Mouse (Mus musculus): ENCODE results near the gene Cxcl14.

Cxcl14 gene

DNA sequence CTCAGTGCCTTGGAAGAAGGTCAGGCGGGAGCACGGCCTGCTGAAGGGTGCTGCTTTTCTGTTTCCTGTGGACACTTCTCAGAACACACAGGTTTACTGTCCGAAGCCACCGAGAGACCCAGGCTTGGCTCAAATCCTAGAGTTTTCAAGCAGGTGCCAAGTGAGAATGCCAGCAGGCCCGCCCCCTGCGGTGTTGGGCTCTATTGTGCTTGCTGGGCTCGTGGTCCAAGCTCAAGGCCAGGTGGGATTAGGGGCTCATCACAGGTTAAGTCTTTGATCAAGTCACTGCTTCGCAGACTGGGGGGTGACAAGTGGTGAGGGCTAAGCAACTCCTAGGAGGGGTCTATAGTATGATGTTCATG lies 289 bp upstream of the Cxcl14 start:
- in situ Hi-C loops (cut with MboI; ENCODE audit: low pct_unique_long_range_greater_than_20kb in 1 of 2, low sequenced_read_pairs in 2 of 2, unreplicated experiment in 1 of 2) = no loop called here

GRCm38 (mm10) chr13:56295586-56295942 lies 787 bp downstream of the Cxcl14 start:
- in situ Hi-C loops (cut with MboI; ENCODE audit: low pct_unique_long_range_greater_than_20kb in 1 of 2, low sequenced_read_pairs in 2 of 2, unreplicated experiment in 1 of 2) = no loop called here

DNA sequence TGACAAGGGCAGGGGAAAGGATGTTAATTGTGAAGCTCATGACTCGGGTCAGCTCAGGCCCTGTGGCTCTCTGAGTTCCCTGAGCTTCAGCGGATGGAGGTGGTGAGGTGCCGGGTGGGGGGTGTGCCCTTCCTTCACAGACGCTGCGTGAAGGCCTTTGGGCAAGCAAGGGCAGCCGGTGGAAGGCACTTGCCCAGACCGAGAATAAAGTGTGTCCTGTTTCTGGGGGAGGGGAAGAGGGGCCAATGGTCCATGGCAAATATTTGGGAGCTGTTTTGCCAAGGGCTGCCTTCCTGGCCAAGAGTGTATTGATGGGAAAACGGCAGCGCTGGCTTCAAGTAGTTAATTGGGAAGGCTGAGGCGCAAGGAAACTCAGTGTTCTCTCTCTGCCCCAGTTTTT lies 1.4 kb downstream of the Cxcl14 start:
- in situ Hi-C loops (cut with MboI; ENCODE audit: low pct_unique_long_range_greater_than_20kb in 1 of 2, low sequenced_read_pairs in 2 of 2, unreplicated experiment in 1 of 2) = no loop called here

DNA sequence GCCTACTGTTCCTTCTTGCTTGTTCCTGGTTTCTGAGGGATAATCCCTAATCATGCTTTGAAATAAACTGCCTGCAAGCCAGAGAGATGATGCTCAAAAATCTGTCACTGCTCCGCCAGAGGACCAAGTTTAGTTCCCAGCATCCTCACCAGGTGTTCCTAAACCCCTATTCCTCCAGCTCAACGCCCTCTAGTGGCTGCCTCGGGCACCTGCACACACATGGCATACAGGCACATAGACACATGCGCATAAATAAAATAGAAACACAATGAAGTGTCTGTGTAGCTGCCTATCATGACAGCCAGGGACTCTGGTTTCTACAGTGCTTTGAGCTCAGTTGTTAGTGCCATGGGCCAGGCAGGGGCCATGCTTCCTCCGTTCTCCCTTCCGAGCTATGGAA lies 6.4 kb downstream of the Cxcl14 start:
- in situ Hi-C loops (cut with MboI; ENCODE audit: low pct_unique_long_range_greater_than_20kb in 1 of 2, low sequenced_read_pairs in 2 of 2, unreplicated experiment in 1 of 2) = loop anchor here in 1 of 2 experiments (10.0 kb wide), 1 partner anchor 145 kb away; the partner anchor contains the start of gene Slc25a48

DNA sequence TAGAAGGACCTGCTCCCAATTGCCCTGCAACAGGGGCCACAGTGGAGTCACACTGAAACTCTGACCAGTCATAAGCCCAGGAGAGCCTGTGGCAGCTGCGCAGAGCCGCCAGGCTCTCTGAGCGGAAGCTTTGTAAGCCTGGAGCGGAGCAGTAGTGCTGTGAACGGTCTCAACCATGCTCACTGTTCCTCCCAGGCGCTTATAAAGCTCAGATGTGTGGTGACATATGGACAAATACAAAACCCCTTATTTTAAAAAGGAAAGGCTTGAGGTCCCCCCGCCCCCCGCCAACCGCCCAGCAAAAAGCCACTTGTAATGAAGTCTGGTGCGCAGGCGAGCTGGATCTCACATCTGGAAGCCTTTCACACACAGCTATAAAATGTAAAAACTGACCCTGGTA lies 7.1 kb downstream of the Cxcl14 start:
- in situ Hi-C loops (cut with MboI; ENCODE audit: low pct_unique_long_range_greater_than_20kb in 1 of 2, low sequenced_read_pairs in 2 of 2, unreplicated experiment in 1 of 2) = loop anchor here in 1 of 2 experiments (10.0 kb wide), 1 partner anchor 146 kb away; the partner anchor contains the start of gene Slc25a48

- in situ Hi-C loops (cut with MboI; ENCODE audit: low pct_unique_long_range_greater_than_20kb in 1 of 2, low sequenced_read_pairs in 2 of 2, unreplicated experiment in 1 of 2) = loop anchor here in 1 of 2 experiments (10.0 kb wide), 1 partner anchor 146 kb away; the partner anchor contains the start of gene Slc25a48
These were observed 7.8 kb downstream of the Cxcl14 start for GRCm38 (mm10) chr13:56288601-56289000.

DNA sequence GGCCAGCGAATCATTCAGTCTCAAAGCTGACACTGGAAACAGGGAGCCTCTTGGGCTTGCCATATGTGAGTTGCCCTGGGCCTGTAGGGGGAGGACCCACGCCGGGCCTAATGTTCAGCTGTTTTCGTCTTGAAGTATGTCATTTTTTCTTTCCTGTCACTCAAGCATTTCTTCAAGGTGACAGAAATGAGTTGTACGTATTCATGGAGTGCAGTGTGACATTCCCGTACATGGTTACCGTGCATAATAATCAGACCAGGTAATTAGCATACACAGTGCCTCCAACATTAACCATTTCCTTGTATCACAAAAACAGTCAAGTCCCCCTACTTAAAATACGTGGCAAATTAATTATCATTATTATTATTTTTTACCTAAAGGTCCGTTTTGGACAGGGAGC lies 9.3 kb downstream of the Cxcl14 start:
- in situ Hi-C loops (cut with MboI; ENCODE audit: low pct_unique_long_range_greater_than_20kb in 1 of 2, low sequenced_read_pairs in 2 of 2, unreplicated experiment in 1 of 2) = loop anchor here in 1 of 2 experiments (10.0 kb wide), 1 partner anchor 148 kb away; the partner anchor contains the start of gene Slc25a48

DNA sequence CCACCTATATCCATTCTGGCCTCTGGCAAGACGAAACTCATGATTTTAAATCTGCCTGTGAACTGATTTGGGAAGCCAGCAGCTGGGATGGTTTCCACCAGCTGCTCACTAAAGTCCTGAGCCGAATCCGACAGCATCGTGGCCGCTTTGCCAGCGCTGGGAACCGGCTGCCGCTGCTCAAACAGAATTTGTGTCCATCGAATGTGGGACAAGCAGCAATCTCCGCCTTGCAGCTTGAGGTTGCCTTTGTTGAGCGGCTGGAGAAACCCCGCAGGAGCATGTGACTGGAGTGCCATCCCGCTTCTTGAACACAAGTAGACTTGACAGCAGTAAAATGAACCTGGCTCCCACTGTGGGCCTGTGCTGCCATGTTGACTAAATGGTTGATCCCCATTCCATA lies 13.0 kb downstream of the Cxcl14 start:
- in situ Hi-C loops (cut with MboI; ENCODE audit: low pct_unique_long_range_greater_than_20kb in 1 of 2, low sequenced_read_pairs in 2 of 2, unreplicated experiment in 1 of 2) = loop anchor here (5.0 to 10.0 kb wide), 2 partner anchors 149 to 151 kb away; partner anchors contain the start of gene Slc25a48 (in 1 of the 2)

- in situ Hi-C loops (cut with MboI; ENCODE audit: low pct_unique_long_range_greater_than_20kb in 1 of 2, low sequenced_read_pairs in 2 of 2, unreplicated experiment in 1 of 2) = loop anchor here (5.0 to 10.0 kb wide), 2 partner anchors 152 to 154 kb away; partner anchors contain the start of gene Slc25a48 (in 1 of the 2)
These were observed 16.0 kb downstream of the Cxcl14 start for GRCm38 (mm10) chr13:56280356-56280755.

- in situ Hi-C loops (cut with MboI; ENCODE audit: low pct_unique_long_range_greater_than_20kb in 1 of 2, low sequenced_read_pairs in 2 of 2, unreplicated experiment in 1 of 2) = no loop called here
These were observed 16.9 kb downstream of the Cxcl14 start for GRCm38 (mm10) chr13:56279439-56279838.

DNA sequence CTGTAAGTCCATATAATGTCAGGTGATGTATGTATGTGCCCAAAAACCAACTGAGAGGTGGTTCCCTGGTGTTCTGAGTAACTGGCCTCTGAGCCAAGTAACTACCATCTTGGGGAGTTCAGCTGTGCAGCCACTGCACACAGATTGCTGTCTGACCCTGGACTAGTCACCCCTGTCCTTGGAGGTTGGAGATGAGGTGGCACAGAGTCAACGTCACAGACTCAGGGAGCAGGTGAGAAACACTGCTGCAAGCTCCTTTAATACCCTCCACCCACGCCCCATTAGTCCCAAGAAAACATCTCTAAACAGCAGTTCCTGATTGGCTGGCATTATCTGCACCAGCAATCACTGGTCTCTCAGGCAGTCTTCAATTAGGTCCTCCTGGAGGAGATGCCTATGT lies 21.2 kb downstream of the Cxcl14 start:
- in situ Hi-C loops (cut with MboI; ENCODE audit: low pct_unique_long_range_greater_than_20kb in 1 of 2, low sequenced_read_pairs in 2 of 2, unreplicated experiment in 1 of 2) = no loop called here

DNA sequence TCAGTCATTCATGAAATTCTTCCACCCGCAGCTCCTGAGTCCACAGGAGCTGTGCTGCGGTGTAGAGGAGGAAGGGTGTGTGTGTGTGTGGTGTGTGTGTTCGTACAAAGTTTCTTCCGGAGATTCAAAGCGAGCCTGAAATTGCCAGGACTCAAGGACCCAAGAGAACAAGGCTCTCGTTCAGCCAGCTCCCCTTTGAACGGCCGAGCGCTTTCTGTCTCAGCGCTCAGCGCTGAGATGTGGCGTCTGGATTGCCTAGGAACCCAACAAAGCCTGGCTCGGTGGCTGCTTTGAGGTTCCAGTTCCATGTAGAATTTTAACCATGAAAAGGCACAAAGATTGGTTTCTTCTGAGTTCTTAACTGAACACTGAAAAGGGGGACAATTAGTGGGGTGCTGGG lies 26.2 kb downstream of the Cxcl14 start:
- in situ Hi-C loops (cut with MboI; ENCODE audit: low pct_unique_long_range_greater_than_20kb in 1 of 2, low sequenced_read_pairs in 2 of 2, unreplicated experiment in 1 of 2) = no loop called here

- in situ Hi-C loops (cut with MboI; ENCODE audit: low pct_unique_long_range_greater_than_20kb in 1 of 2, low sequenced_read_pairs in 2 of 2, unreplicated experiment in 1 of 2) = no loop called here
These were observed 29.0 kb downstream of the Cxcl14 start for GRCm38 (mm10) chr13:56267396-56267795.

- in situ Hi-C loops (cut with MboI; ENCODE audit: low pct_unique_long_range_greater_than_20kb in 1 of 2, low sequenced_read_pairs in 2 of 2, unreplicated experiment in 1 of 2) = no loop called here
These were observed 29.9 kb downstream of the Cxcl14 start for GRCm38 (mm10) chr13:56266435-56266834.

DNA sequence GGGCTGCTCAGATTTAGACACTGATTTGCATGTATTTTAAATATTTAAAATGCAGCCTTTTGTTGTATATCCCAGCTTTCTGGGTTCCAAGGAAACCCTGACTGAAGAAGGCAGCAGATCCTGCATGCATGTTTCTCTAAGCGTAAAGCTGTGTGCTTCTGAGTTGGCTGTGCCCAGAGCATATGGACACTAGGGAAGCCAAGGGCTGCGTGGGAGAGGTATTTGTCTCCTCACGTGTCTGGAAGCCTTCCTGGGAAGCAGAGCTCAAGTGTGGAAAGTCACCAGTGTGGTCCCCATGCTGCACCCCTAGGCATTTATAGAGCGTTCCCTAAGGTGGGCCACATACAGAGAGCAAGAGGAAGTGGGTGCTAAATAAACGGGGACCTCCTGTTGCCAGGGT lies 30.7 kb downstream of the Cxcl14 start:
- in situ Hi-C loops (cut with MboI; ENCODE audit: low pct_unique_long_range_greater_than_20kb in 1 of 2, low sequenced_read_pairs in 2 of 2, unreplicated experiment in 1 of 2) = no loop called here

DNA sequence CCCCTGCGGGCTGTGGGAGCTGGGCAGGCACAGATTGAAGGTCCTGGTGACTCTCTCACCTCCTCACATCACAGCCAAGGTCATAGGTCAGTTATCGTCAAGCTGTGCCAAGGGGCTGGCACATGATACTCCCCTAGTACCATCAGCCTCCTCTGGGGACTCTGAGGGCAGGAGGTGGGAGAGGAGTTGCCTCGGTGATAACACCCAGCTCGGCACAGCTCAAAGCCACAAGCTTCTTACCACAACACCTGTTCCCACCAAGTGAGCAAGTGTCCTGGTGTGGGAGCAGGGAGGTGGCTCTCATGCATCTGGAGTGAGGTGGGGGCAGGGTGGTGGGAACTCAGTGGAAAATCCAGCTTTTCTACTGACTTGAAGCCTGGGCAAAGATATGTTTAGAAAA lies 34.1 kb downstream of the Cxcl14 start:
- in situ Hi-C loops (cut with MboI; ENCODE audit: low pct_unique_long_range_greater_than_20kb in 1 of 2, low sequenced_read_pairs in 2 of 2, unreplicated experiment in 1 of 2) = no loop called here

- in situ Hi-C loops (cut with MboI; ENCODE audit: low pct_unique_long_range_greater_than_20kb in 1 of 2, low sequenced_read_pairs in 2 of 2, unreplicated experiment in 1 of 2) = no loop called here
These were observed 36.0 kb downstream of the Cxcl14 start for GRCm38 (mm10) chr13:56260344-56260780.

DNA sequence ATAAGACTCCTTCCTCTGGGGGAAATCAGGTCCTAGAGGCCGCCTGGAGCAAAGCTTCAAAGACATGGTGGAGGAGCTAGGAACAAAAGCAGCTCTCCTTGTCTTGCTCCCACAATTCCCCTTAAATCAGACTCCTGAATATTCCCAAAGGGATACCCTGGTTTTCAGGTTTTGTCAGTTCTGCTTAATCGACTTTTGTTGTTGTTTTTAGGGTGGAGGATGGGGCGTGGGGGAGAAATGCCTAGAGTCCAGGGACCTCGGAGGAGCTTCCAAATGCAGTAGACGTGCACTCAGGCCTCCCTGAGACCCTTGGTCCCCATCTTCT lies 36.5 kb downstream of the Cxcl14 start:
- in situ Hi-C loops (cut with MboI; ENCODE audit: low pct_unique_long_range_greater_than_20kb in 1 of 2, low sequenced_read_pairs in 2 of 2, unreplicated experiment in 1 of 2) = no loop called here

DNA sequence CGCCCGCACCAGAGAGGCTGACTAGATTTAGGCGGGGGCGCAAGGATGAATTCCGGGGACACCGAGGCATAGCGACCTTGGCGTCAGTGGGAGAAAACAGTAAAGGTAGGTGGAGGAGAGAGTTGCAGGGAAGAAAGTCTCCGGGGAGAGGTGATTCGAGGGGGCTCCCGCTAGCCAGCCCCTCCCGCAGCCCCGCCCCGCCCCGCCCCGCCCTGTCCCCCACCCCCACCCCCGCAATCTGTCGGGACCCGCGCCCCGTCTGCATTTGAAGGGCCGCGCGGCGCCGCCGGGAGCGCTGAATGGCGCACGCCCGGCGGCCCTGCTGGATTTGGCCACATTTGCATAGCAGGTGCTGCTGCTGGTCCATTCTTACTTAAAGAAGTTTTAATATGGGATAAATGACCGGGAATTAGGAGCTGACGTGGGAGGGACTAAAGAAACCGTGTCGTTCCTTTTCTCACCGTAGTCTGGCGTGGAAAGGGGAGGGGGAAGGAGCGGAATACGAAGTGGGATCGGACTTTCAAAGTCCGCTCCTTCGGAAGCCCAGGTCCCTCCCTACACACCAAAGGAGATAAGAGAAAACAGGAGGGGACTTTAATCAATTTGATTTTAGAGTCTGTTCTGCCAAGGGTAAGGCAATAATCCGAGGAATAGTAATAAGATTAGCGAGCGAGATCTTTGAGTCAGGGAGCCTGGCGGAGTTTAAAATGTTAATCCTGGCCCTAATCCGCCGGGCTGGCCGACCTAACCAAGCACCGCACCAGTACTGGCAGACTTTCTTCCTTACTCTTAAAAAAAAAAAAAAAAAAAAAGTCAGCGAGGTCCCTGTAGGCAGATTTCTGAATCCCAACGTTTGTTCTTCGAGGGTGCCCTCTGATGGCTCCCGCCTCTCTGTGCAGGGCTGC lies 37.1 kb downstream of the Cxcl14 start:
- in situ Hi-C loops (cut with MboI; ENCODE audit: low pct_unique_long_range_greater_than_20kb in 1 of 2, low sequenced_read_pairs in 2 of 2, unreplicated experiment in 1 of 2) = no loop called here

Data from mouse embryonic stem cell (cell line).